Mouse (Mus musculus) liver, embryonic 13.5 days (tissue): ENCODE measurements around the gene Dnah2. TPM values are rescaled to one million over a fixed set of nuclear protein-coding genes. Genes with fewer than 3 reads are reported as not detected.

Experiments
- ATAC-seq: fragments of 200-750 bp; cut with Nextera tagmentation; 2 replicates; pipeline ENCODE4 v1.8.0; 2017; ENCODE audit warnings: low read depth, mild to moderate bottlenecking, moderate number of reproducible peaks, moderate library complexity
- DNase-seq: peaks from one replicate; pipeline ENCODE4 v3.0.0; 2022
- H3K27ac ChIP-seq: fragments of 300-500 bp; sonication (generic); 2 replicates; pipeline ENCODE4 v1.5.1; 2015; ENCODE audit warnings: moderate library complexity, mild to moderate bottlenecking, inconsistent platforms
- H3K27me3 ChIP-seq: fragments of 300-500 bp; sonication (generic); 2 replicates; pipeline ENCODE4 v1.6.1; 2015; ENCODE audit warnings: mild to moderate bottlenecking, inconsistent platforms
- H3K36me3 ChIP-seq: fragments of 300-500 bp; sonication (generic); 2 replicates; pipeline ENCODE4 v1.6.1; 2015; ENCODE audit warnings: mild to moderate bottlenecking, inconsistent platforms
- H3K4me1 ChIP-seq: fragments of 300-500 bp; sonication (generic); replicated peaks from 2 replicates; pipeline ENCODE4 v1.6.1; 2015; ENCODE audit warnings: inconsistent platforms
- H3K4me2 ChIP-seq: fragments of 300-500 bp; sonication (generic); 2 replicates; pipeline ENCODE4 v1.6.1; 2015; ENCODE audit warnings: inconsistent platforms, mild to moderate bottlenecking, moderate library complexity
- H3K4me3 ChIP-seq: fragments of 300-500 bp; sonication (generic); replicated peaks from 2 replicates; pipeline ENCODE4 v1.5.1; 2015; ENCODE audit warnings: mild to moderate bottlenecking, inconsistent platforms
- H3K9ac ChIP-seq: fragments of 300-500 bp; sonication (generic); 2 replicates; pipeline ENCODE4 v1.6.1; 2015; ENCODE audit warnings: mild to moderate bottlenecking, inconsistent platforms
- H3K9me3 ChIP-seq: fragments of 300-500 bp; sonication (generic); replicated peaks from 2 replicates; pipeline ENCODE4 v1.6.1; 2016; ENCODE audit warnings: inconsistent platforms
- WGBS: fragments of 180-500 bp; shearing (Covaris S2); methylation state at CpG from one replicate; pipeline ENCODE4 v1.1.7; 2015; ENCODE audit not compliant: insufficient replicate concordance; 5-methylcytosine and 5-hydroxymethylcytosine counted together
- polyA plus RNA-seq: library from polyadenylated mRNA; unstranded; fragments of >200 nt; fragmentation: Nextera tagmentation; extraction: Ambion mirVana; gene quantifications from 2 replicates; pipeline ENCODE4 v1.2.1, GENCODE M21; 2015

The Dnah2 gene
- polyA plus RNA-seq, 1 experiment from 2014 or later, result 0.12 TPM

GRCm38 (mm10) chr11:69581814-69582213, 32.9 kb upstream of the Dnah2 start:
- DNase-seq, result no peak
- H3K4me1 ChIP-seq, result peaks cover 71% of the 10 kb centered on the region

GRCm38 (mm10) chr11:69581147-69581688, 32.3 kb upstream of the Dnah2 start:
- Histone ChIP-seq H3K27me3 (no peaks in the 10 kb centered on the region), H3K36me3 (peaks cover 29% of the 10 kb centered on the region), H3K4me2 (peak overlapping the region; percentile 93), H3K9ac (peak overlapping the region; percentile 88), H3K4me1 (peaks cover 71% of the 10 kb centered on the region), H3K4me3 (peak overlapping the region; percentile 76), H3K9me3 (no peaks in the 10 kb centered on the region), H3K27ac (peak overlapping the region; percentile 96)
- DNase-seq (peak; percentile 90), ATAC-seq (peak; percentile 84)
- whole genome bisulfite sequencing, result under 1% methylated on average over 36 of the region's 36 CpGs

More at GRCm38 (mm10) chr11:69581814-69582213, 32.9 kb upstream of the Dnah2 start:
- Histone ChIP-seq H3K4me2 (peak overlapping the region; percentile 93), H3K27ac (peak overlapping the region; percentile 96), H3K4me3 (peak overlapping the region; percentile 76), H3K9me3 (no peaks in the 10 kb centered on the region), H3K27me3 (no peaks in the 10 kb centered on the region), H3K9ac (peak overlapping the region; percentile 88), H3K36me3 (peaks cover 29% of the 10 kb centered on the region)
- 2% methylated on average over 8 of the region's 8 CpGs for WGBS
- ATAC-seq, result no peak

- peak overlapping the region; percentile 88 for H3K9ac ChIP-seq
- no peaks in the 10 kb centered on the region for H3K27me3 ChIP-seq
- peaks cover 34% of the 10 kb centered on the region for H3K36me3 ChIP-seq
- peak overlapping the region; percentile 93 for H3K4me2 ChIP-seq
- ATAC-seq, result no peak
- H3K4me1 ChIP-seq, result peaks cover 71% of the 10 kb centered on the region
- DNase-seq, result no peak
- H3K27ac ChIP-seq, result peak overlapping the region; percentile 96
- peak overlapping the region; percentile 76 for H3K4me3 ChIP-seq
- WGBS, result under 1% methylated on average over 25 of the region's 25 CpGs
- no peaks in the 10 kb centered on the region for H3K9me3 ChIP-seq
Observed at GRCm38 (mm10) chr11:69580572-69581146, 31.7 kb upstream of the Dnah2 start.

DNA sequence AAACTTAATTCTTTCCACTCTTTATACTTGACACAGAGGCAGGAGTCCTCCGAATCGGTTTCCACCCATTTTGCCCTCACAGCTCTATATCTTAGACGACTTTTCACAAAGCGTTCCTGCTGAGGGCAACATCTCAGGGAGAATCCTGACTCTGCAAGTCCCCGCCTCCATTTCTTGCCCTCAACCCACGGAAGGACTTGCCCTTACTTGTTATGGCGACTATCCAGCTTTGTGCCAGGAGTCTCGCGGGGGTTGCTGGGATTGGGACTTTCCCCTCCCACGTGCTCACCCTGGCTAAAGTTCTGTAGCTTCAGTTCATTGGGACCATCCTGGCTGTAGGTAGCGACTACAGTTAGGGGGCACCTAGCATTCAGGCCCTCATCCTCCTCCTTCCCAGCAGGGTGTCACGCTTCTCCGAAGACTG, 31.2 kb upstream of the Dnah2 start, which contains the start of the genes Wrap53 and Trp53:
Gene Wrap53, minus strand, starts transcription at position 165 of the 424 bp plus-strand sequence.
Gene Trp53, plus strand, starts transcription at position 269 of the 424 bp plus-strand sequence.
- Histone ChIP-seq H3K9ac (peak within 1 kb of the TSS; percentile 88), H3K4me2 (peak within 1 kb of the TSS; percentile 93), H3K4me3 (peak within 1 kb of the TSS; percentile 76), H3K27ac (peak within 1 kb of the TSS; percentile 96), H3K4me1 (peaks cover 71% of the 10 kb centered on the region), H3K9me3 (no peaks in the 10 kb centered on the region), H3K36me3 (peaks cover 38% of the 10 kb centered on the region), H3K27me3 (no peaks in the 10 kb centered on the region)
- under 1% methylated on average over 13 of the region's 13 CpGs for WGBS
- peak; percentile 55 for ATAC-seq
- DNase-seq, result peak; percentile 89

DNA sequence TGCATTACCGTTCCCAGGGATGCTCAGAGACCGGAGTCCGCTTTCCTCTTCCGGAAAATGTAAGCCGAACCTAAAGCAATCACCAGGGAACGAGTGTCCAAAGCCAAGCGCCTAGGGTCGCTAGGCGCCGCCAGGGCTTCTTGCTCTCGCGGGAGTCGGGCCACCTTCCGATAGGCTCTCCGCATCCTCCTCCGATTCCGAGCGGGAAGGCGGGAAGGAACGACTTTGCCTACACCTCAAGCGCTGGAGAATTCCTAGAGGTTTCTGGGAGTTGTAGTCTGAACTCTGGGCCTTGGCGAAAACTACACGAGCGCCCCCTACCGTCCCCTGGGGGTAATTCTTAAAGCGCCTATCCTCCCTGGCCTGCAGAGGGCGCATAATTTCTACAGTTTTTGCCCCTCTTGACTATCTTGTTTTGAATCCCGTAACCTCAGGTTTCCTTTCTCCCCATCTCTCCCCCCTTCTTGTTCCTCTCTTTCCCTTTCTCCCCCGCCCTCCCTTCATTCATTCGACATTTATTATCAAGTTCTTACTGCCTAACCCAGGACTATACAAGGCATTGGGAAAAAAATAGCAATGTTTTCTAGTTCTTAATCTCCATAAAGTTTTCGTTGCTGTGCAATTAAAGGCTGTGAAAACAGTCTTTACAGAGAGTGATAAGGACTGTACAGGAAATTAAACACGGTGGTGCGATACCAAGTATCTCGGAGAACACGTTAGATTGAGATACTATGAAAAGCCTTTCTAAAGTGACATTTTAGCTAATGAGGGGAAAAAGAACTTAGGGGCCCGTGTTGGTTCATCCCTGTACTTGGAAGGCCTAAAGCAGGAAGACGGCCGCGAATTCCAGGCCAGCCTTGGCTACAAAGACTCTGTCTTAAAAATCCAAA, 30.5 kb upstream of the Dnah2 start:
- H3K4me3 ChIP-seq, result peak overlapping the region; percentile 76
- ATAC-seq (peak; percentile 83), DNase-seq (peak; percentile 95)
- H3K9ac ChIP-seq, result peak overlapping the region; percentile 88
- 1% methylated on average over 39 of the region's 39 CpGs for WGBS
- H3K9me3 ChIP-seq, result no peaks in the 10 kb centered on the region
- peaks cover 71% of the 10 kb centered on the region for H3K4me1 ChIP-seq
- H3K36me3 ChIP-seq, result peaks cover 43% of the 10 kb centered on the region
- H3K4me2 ChIP-seq, result peak overlapping the region; percentile 93
- no peaks in the 10 kb centered on the region for H3K27me3 ChIP-seq
- H3K27ac ChIP-seq, result peak overlapping the region; percentile 96

- peak overlapping the region; percentile 84 for H3K4me2 ChIP-seq
- H3K4me1 ChIP-seq, result peaks cover 64% of the 10 kb centered on the region
- WGBS, result 6% methylated on average over 15 of the region's 15 CpGs
- H3K4me3 ChIP-seq, result peak overlapping the region; percentile 76
- H3K36me3 ChIP-seq, result peaks cover 43% of the 10 kb centered on the region
- ATAC-seq, result no peak
- H3K27ac ChIP-seq, result peak overlapping the region; percentile 80; the same call in 1 of the 2 replicates
- no peak for DNase-seq
- H3K9me3 ChIP-seq, result no peaks in the 10 kb centered on the region
- H3K27me3 ChIP-seq, result no peaks in the 10 kb centered on the region
- H3K9ac ChIP-seq, result peak overlapping the region; percentile 87
Observed at GRCm38 (mm10) chr11:69578301-69578700, 29.4 kb upstream of the Dnah2 start.

- peaks cover 58% of the 10 kb centered on the region for H3K36me3 ChIP-seq
- H3K4me1 ChIP-seq, result peaks cover 64% of the 10 kb centered on the region
- H3K4me3 ChIP-seq, result peak overlapping the region; percentile 76
- H3K27ac ChIP-seq, result peak overlapping the region; percentile 80
- WGBS, result 29% methylated on average over 5 of the region's 5 CpGs
- no peaks in the 10 kb centered on the region for H3K9me3 ChIP-seq
- H3K27me3 ChIP-seq, result no peaks in the 10 kb centered on the region
- DNase-seq (no peak), ATAC-seq (no peak)
- H3K4me2 ChIP-seq, result peak overlapping the region; percentile 84
- peak overlapping the region; percentile 87 for H3K9ac ChIP-seq
Observed at GRCm38 (mm10) chr11:69576307-69576706, 27.4 kb upstream of the Dnah2 start.

DNA sequence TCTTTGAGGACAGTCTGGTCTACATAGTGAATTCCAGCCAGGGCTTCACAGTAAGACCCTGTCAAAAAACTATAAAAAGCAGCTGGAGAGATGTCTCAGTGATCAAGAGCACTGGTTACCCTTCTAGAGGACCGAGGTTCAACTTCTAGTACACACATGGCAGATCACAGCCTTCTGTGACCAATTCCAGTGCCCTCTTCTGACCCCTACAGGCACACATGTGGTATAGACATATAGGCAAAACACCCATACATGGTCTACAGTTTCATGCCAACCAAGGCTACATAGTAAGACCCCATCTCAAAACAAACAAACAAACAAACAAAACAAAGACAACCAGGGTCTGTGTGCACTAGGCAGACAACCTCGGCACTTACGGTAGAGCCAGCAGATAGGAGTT, 26.3 kb upstream of the Dnah2 start:
- DNase-seq, result no peak
- Histone ChIP-seq H3K4me2 (peak overlapping the region; percentile 84), H3K36me3 (peaks cover 69% of the 10 kb centered on the region), H3K9me3 (no peaks in the 10 kb centered on the region), H3K27ac (peak overlapping the region; percentile 80; the same call in 1 of the 2 replicates), H3K4me3 (no peak overlapping the region), H3K27me3 (no peaks in the 10 kb centered on the region), H3K4me1 (peaks cover 75% of the 10 kb centered on the region), H3K9ac (no peak overlapping the region)
- WGBS, result 57% methylated on average over 3 of the region's 3 CpGs
- no peak for ATAC-seq

DNA sequence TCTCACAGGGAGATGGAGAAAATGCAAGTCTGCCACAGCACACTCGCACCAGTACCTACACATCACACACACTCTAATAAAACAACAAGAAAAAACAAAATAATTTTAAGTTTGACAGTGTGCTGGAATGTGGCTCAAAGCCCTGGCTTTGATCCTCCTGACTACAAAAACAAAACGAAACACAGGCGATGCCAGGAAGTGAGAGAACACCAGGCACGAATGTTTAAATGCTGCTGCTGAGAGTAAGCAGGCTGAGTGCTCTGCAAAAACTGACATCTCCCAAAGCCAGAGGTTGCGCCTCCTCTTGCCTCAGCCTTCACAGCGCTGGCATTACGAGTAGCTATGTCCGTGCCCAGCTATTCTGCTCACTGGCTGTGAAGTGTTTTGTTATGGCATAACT, 16.2 kb upstream of the Dnah2 start:
- H3K36me3 ChIP-seq, result peaks cover 88% of the 10 kb centered on the region
- peaks cover 32% of the 10 kb centered on the region for H3K4me1 ChIP-seq
- DNase-seq, result no peak
- no peak for ATAC-seq
- H3K27me3 ChIP-seq, result peaks cover 21% of the 10 kb centered on the region
- H3K4me2 ChIP-seq, result no peak overlapping the region
- H3K9ac ChIP-seq, result no peak overlapping the region
- H3K4me3 ChIP-seq, result no peak overlapping the region
- no peak overlapping the region for H3K27ac ChIP-seq
- 89% methylated on average over 8 of the region's 8 CpGs for WGBS
- H3K9me3 ChIP-seq, result no peaks in the 10 kb centered on the region

- Histone ChIP-seq H3K27me3 (peaks cover 28% of the 10 kb centered on the region), H3K36me3 (peaks cover 81% of the 10 kb centered on the region), H3K4me1 (peaks cover 32% of the 10 kb centered on the region), H3K9me3 (no peaks in the 10 kb centered on the region), H3K9ac (no peak overlapping the region), H3K4me3 (no peak overlapping the region), H3K27ac (no peak overlapping the region), H3K4me2 (no peak overlapping the region)
- ATAC-seq (no peak), DNase-seq (no peak)
- 75% methylated on average over 3 of the region's 3 CpGs for WGBS
Observed at GRCm38 (mm10) chr11:69564391-69564790, 15.5 kb upstream of the Dnah2 start.

GRCm38 (mm10) chr11:69563373-69563772, 14.5 kb upstream of the Dnah2 start:
- Histone ChIP-seq H3K4me1 (peaks cover 42% of the 10 kb centered on the region), H3K27ac (no peak overlapping the region)
- whole genome bisulfite sequencing, result 83% methylated on average over 13 of the region's 13 CpGs

More at GRCm38 (mm10) chr11:69563373-69563772, 14.5 kb upstream of the Dnah2 start:
- no peak overlapping the region for H3K4me3 ChIP-seq
- peaks cover 74% of the 10 kb centered on the region for H3K36me3 ChIP-seq
- H3K9me3 ChIP-seq, result no peaks in the 10 kb centered on the region
- no peak for ATAC-seq
- H3K9ac ChIP-seq, result no peak overlapping the region
- DNase-seq, result no peak
- peaks cover 39% of the 10 kb centered on the region for H3K27me3 ChIP-seq
- no peak overlapping the region for H3K4me2 ChIP-seq
